Comparison of ENCODE assay signal across 8 mouse cellular contexts in genomic region chr2:92431611-92432179, GRCm38 (mm10). TPM values are rescaled to one million over a fixed set of nuclear protein-coding genes. Genes with fewer than 3 reads are reported as not detected.
DNase-seq lines count a peak whose midpoint lies in the region; ATAC-seq lines count a peak whose summit lies in the region.

No protein-coding gene starts in this region.

- peaks cover 54% of the 10 kb centered on the region for H3K4me1 ChIP-seq in kidney, embryonic 16.5 days (ENCODE audit: insufficient read depth, low read length)
- peaks cover 50% of the 10 kb centered on the region for H3K4me1 ChIP-seq in brown adipose tissue, adult 24 weeks (ENCODE audit: control insufficient read depth, insufficient read depth, insufficient read length, low read length)
- H3K4me1 ChIP-seq in hindbrain, embryonic 11.5 days (replicated peaks; ENCODE audit: control insufficient read depth, insufficient read depth, low read length), result peaks cover 9% of the 10 kb centered on the region
- peaks cover 63% of the 10 kb centered on the region for H3K4me1 ChIP-seq in midbrain, embryonic 12.5 days

- H3K9me3 ChIP-seq in kidney, embryonic 16.5 days (ENCODE audit: low read length), result peaks cover 6% of the 10 kb centered on the region
- no peaks in the 10 kb centered on the region for H3K9me3 ChIP-seq in hindbrain, embryonic 11.5 days (ENCODE audit: control insufficient read depth, low read length)
- H3K9me3 ChIP-seq in midbrain, embryonic 12.5 days, result no peaks in the 10 kb centered on the region

- peak overlapping the region; percentile 47 for H3K9ac ChIP-seq in kidney, embryonic 16.5 days (replicated peaks; ENCODE audit: low read length)
- H3K9ac ChIP-seq in hindbrain, embryonic 11.5 days (ENCODE audit: low read depth, low read length), result peak overlapping the region; percentile 38; the same call in 1 of the 2 replicates
- peak overlapping the region; percentile 83 for H3K9ac ChIP-seq in midbrain, embryonic 12.5 days (replicated peaks)

- no peaks in the 10 kb centered on the region for H3K27me3 ChIP-seq in kidney, embryonic 16.5 days (ENCODE audit: insufficient read depth, low read length)
- H3K27me3 ChIP-seq in hindbrain, embryonic 11.5 days (ENCODE audit: control insufficient read depth, insufficient read depth, low read length), result no peaks in the 10 kb centered on the region
- H3K27me3 ChIP-seq in midbrain, embryonic 12.5 days, result peaks cover 8% of the 10 kb centered on the region; the same call in 1 of the 2 replicates

- peak overlapping the region; percentile 65 for H3K27ac ChIP-seq in kidney, embryonic 16.5 days (ENCODE audit: low read length)
- peak overlapping the region; percentile 90 for H3K27ac ChIP-seq in brown adipose tissue, adult 24 weeks (replicated peaks; ENCODE audit: low read depth, low read length)
- H3K27ac ChIP-seq in hindbrain, embryonic 11.5 days (ENCODE audit: low read depth, low read length), result peak overlapping the region; percentile 68
- peak overlapping the region; percentile 64 for H3K27ac ChIP-seq in midbrain, embryonic 12.5 days (replicated peaks)

- ATAC-seq in kidney, embryonic 16.5 days (ENCODE audit: low FRiP score, low TSS enrichment), result no peak
- no peak for ATAC-seq in hindbrain, embryonic 11.5 days (ENCODE audit: low FRiP score)
- ATAC-seq in midbrain, embryonic 12.5 days (ENCODE audit: low FRiP score, low read depth), result no peak
- ATAC-seq in monocyte, adult 5-6 weeks (replicated peaks; ENCODE audit: insufficient number of reproducible peaks, low FRiP score, low TSS enrichment, poor library complexity, severe bottlenecking), result no peak

- H3K36me3 ChIP-seq in kidney, embryonic 16.5 days (ENCODE audit: insufficient read depth, low read length), result 0 out of 2 replicates have a peak, but pooled peaks cover 3% of the 10 kb centered on the region
- H3K36me3 ChIP-seq in hindbrain, embryonic 11.5 days (ENCODE audit: control insufficient read depth, insufficient read depth, low read length), result no peaks in the 10 kb centered on the region
- no peaks in the 10 kb centered on the region for H3K36me3 ChIP-seq in midbrain, embryonic 12.5 days

- peak overlapping the region; percentile 88 for H3K4me2 ChIP-seq in kidney, embryonic 16.5 days (replicated peaks; ENCODE audit: low read depth, low read length)
- peak overlapping the region; percentile 86 for H3K4me2 ChIP-seq in hindbrain, embryonic 11.5 days (replicated peaks; ENCODE audit: low read depth, low read length)
- peak overlapping the region; percentile 89 for H3K4me2 ChIP-seq in midbrain, embryonic 12.5 days (replicated peaks)

- no peak for DNase-seq in kidney, postnatal 25 days
- no peak for DNase-seq in hindbrain, embryonic 11.5 days (ENCODE audit: low spot score)
- DNase-seq in layer of hippocampus, adult 18-20 months (ENCODE audit: low spot score in 2 of 2), result no peak
- DNase-seq in urinary bladder, postnatal 10 days (ENCODE audit: low spot score), result no peak

- WGBS in kidney, embryonic 16.5 days, result 32% methylated on average over 11 of the region's 11 CpGs
- WGBS in hindbrain, embryonic 11.5 days, result 29% methylated on average over 11 of the region's 11 CpGs
- WGBS in midbrain, embryonic 12.5 days, result 15% methylated on average over 11 of the region's 11 CpGs

- H3K4me3 ChIP-seq in kidney, embryonic 16.5 days (ENCODE audit: low read length), result peak overlapping the region; percentile 88
- peak overlapping the region; percentile 86 for H3K4me3 ChIP-seq in brown adipose tissue, adult 24 weeks (ENCODE audit: insufficient read depth, low read depth, low read length)
- peak overlapping the region; percentile 80 for H3K4me3 ChIP-seq in hindbrain, embryonic 11.5 days (ENCODE audit: low read depth, low read length)
- H3K4me3 ChIP-seq in midbrain, embryonic 12.5 days, result peak overlapping the region; percentile 90

RNA-seq across cellular contexts. Expression of gene Cry2, which starts 2.1 kb away (rescaled TPM):
- polyA plus RNA-seq in kidney, embryonic 16.5 days (2015; fragmentation: Nextera tagmentation; extraction: Ambion mirVana), result 21.7 and 24.5 TPM in 2 replicates
- polyA plus RNA-seq in brown adipose tissue, adult 24 weeks (2012; ENCODE audit: insufficient read depth, insufficient read length, missing spikeins), result 11.7 and 14.6 TPM in 2 replicates
- polyA plus RNA-seq in hindbrain, embryonic 11.5 days (2014; fragmentation: Nextera tagmentation; extraction: Ambion mirVana), result 21.5 and 22.1 TPM in 2 replicates
- 36.1 and 37.7 TPM in 2 replicates for polyA plus RNA-seq in midbrain, embryonic 12.5 days (2016; fragmentation: Nextera tagmentation; extraction: Ambion mirVana)
- 100 to 1,000 TPM in 1 of 2 experiments, 10 to 100 TPM in 1; 99.0 to 111 TPM for total RNA-seq in layer of hippocampus, adult 18-20 months (2021)
- 4.2 to 10.6 TPM (median 7.3 TPM) in 3 replicates for total RNA-seq in monocyte, adult 5-6 weeks (2017)

RNA-seq across cellular contexts. Expression of gene Slc35c1, which starts 28.6 kb away (rescaled TPM):
- 20.7 and 21.6 TPM in 2 replicates for polyA plus RNA-seq in kidney, embryonic 16.5 days (2015; fragmentation: Nextera tagmentation; extraction: Ambion mirVana)
- 2.9 and 5.5 TPM in 2 replicates for polyA plus RNA-seq in brown adipose tissue, adult 24 weeks (2012; ENCODE audit: insufficient read depth, insufficient read length, missing spikeins)
- polyA plus RNA-seq in hindbrain, embryonic 11.5 days (2014; fragmentation: Nextera tagmentation; extraction: Ambion mirVana), result 8.7 and 9.0 TPM in 2 replicates
- 9.3 TPM in 2 replicates for polyA plus RNA-seq in midbrain, embryonic 12.5 days (2016; fragmentation: Nextera tagmentation; extraction: Ambion mirVana)
- 10 to 100 TPM; 13.6 to 14.1 TPM for total RNA-seq in layer of hippocampus, adult 18-20 months (2021)
- total RNA-seq in monocyte, adult 5-6 weeks (2017), result 9.0 to 24.2 TPM (median 15.1 TPM) in 3 replicates

RNA-seq across cellular contexts. Expression of gene Mapk8ip1, which starts 30.6 kb away (rescaled TPM):
- 28.9 and 30.4 TPM in 2 replicates for polyA plus RNA-seq in kidney, embryonic 16.5 days (2015; fragmentation: Nextera tagmentation; extraction: Ambion mirVana)
- polyA plus RNA-seq in brown adipose tissue, adult 24 weeks (2012; ENCODE audit: insufficient read depth, insufficient read length, missing spikeins), result 9.4 and 9.6 TPM in 2 replicates
- 33.3 and 39.0 TPM in 2 replicates for polyA plus RNA-seq in hindbrain, embryonic 11.5 days (2014; fragmentation: Nextera tagmentation; extraction: Ambion mirVana)
- polyA plus RNA-seq in midbrain, embryonic 12.5 days (2016; fragmentation: Nextera tagmentation; extraction: Ambion mirVana), result 105 and 112 TPM in 2 replicates
- 100 to 1,000 TPM; 350 to 365 TPM for total RNA-seq in layer of hippocampus, adult 18-20 months (2021)
- not detected in 3 replicates for total RNA-seq in monocyte, adult 5-6 weeks (2017)

RNA-seq across cellular contexts. Expression of gene 1700029I15Rik, which starts 49.4 kb away (rescaled TPM):
- 3.1 and 4.4 TPM in 2 replicates for polyA plus RNA-seq in kidney, embryonic 16.5 days (2015; fragmentation: Nextera tagmentation; extraction: Ambion mirVana)
- polyA plus RNA-seq in brown adipose tissue, adult 24 weeks (2012; ENCODE audit: insufficient read depth, insufficient read length, missing spikeins), result 3.3 and 4.1 TPM in 2 replicates
- 2.4 and 3.3 TPM in 2 replicates for polyA plus RNA-seq in hindbrain, embryonic 11.5 days (2014; fragmentation: Nextera tagmentation; extraction: Ambion mirVana)
- 7.4 TPM in 2 replicates for polyA plus RNA-seq in midbrain, embryonic 12.5 days (2016; fragmentation: Nextera tagmentation; extraction: Ambion mirVana)
- 1 to 10 TPM; 3.7 to 6.2 TPM for total RNA-seq in layer of hippocampus, adult 18-20 months (2021)
- 1.6 to 6.7 TPM (median 4.8 TPM) in 3 replicates for total RNA-seq in monocyte, adult 5-6 weeks (2017)

RNA-seq across cellular contexts. Expression of gene Large2, which starts 57.0 kb away (rescaled TPM):
- polyA plus RNA-seq in kidney, embryonic 16.5 days (2015; fragmentation: Nextera tagmentation; extraction: Ambion mirVana), result 34.9 and 35.8 TPM in 2 replicates
- 1.9 TPM in 1 of 2 replicates, not detected in the other for polyA plus RNA-seq in brown adipose tissue, adult 24 weeks (2012; ENCODE audit: insufficient read depth, insufficient read length, missing spikeins)
- polyA plus RNA-seq in hindbrain, embryonic 11.5 days (2014; fragmentation: Nextera tagmentation; extraction: Ambion mirVana), result 4.0 and 4.7 TPM in 2 replicates
- 4.7 and 7.4 TPM in 2 replicates for polyA plus RNA-seq in midbrain, embryonic 12.5 days (2016; fragmentation: Nextera tagmentation; extraction: Ambion mirVana)
- total RNA-seq in layer of hippocampus, adult 18-20 months (2021), result under 1 TPM; 0.20 to 0.86 TPM
- total RNA-seq in monocyte, adult 5-6 weeks (2017), result not detected in 3 replicates
